Mouse (Mus musculus): ENCODE data around the gene 1700037C18Rik. TPM values are rescaled to one million over a fixed set of nuclear protein-coding genes. Genes with fewer than 3 reads are reported as not detected.

The 1700037C18Rik gene
- polyA plus RNA-seq, 1 experiment from 2014 or later: 2.4 TPM

DNA sequence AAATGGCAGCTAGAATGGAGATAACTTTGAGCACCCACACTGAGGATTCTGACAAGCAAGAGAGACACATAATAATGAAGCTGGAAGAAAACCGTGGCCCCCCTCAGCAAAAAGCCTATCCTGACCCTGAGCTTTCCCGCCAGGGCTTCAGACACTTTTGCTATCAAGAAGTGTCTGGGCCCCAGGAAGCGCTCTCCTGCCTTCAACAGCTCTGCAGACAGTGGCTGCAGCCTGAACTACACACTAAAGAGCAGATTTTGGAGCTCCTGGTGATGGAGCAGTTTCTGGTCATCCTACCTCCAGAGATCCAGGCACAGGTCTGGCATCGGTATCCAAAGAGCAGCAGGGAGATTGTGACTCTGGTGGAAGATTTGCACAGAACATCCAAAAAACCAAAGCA is 60.6 kb downstream of the 1700037C18Rik start:
- TF ChIP-seq EP300 (IDR thresholded peaks at IDR 0.05; ENCODE audit: low read depth) (no peak), CTCF (IDR thresholded peaks at IDR 0.05; ENCODE audit: low read depth) (no peak)
- Histone ChIP-seq H3K4me2 (ENCODE audit: low read depth, low read length) (peak overlapping the region; percentile 85), H3K27ac (ENCODE audit: low read depth) (peak overlapping the region; percentile 81; the same call in 1 of the 2 replicates), H3K36me3 (replicated peaks; ENCODE audit: insufficient read depth, low read length) (no peaks in the 10 kb centered on the region), H3K4me1 (ENCODE audit: insufficient read depth) (peaks cover 13% of the 10 kb centered on the region), H3K27me3 (ENCODE audit: insufficient read depth, low read length) (no peaks in the 10 kb centered on the region), H3K9me3 (ENCODE audit: low read length) (no peaks in the 10 kb centered on the region), H3K4me3 (ENCODE audit: low read depth, low read length) (0 out of 2 replicates have a peak overlapping the region, but pooled peaks have one; percentile 58), H3K9ac (replicated peaks) (peak overlapping the region; percentile 74; the same call in 1 of the 2 replicates)
- no peak for DNase-seq
- ATAC-seq: no peak
- 73% methylated on average over 4 of the region's 4 CpGs for WGBS (ENCODE audit: insufficient replicate concordance)

DNA sequence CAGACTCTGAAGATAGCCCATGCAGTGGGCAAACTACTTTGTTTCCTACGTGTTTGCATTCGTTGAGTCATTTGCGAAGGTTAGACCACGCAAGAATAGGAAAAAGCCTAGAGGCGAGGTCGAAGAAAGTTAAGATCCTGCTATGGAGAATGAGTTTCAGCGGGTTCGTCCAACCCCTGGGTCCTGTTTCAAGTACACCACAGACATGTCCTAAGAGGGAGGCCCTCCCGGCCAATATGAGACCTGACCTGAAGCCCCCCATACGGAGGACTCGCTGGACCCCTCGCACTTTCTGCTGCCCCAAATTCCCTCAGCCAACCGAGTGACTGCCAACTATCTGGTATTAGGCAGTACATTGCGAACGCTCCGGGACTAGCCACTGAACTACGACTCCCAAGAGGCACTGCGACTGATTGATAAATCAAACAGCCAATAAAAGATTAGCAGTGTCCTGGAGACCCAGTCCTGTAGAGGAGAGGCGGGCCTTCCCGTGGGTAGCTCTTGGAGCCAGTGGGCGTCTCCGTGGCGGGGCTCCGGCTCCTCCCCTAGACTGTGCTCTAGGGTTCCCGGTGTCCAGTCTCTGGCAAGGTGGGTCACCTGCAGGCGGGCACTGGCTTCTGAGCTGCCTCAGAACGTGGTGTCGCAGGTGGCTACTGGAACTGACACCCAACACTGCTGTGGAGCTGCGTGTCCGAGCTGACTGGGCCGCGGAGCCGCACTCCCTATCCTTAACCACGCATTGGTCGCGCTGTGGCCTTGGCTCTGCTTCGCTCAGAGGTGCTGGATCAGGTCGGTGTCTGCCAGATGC is 61.6 kb downstream of the 1700037C18Rik start, which contains the start of gene Zfp174:
TSS of gene Zfp174 (plus strand) at position 558 of the 808 bp plus-strand sequence.
- ATAC-seq: peak; percentile 98
- WGBS (ENCODE audit: insufficient replicate concordance): 2% methylated on average over 38 of the region's 38 CpGs
- Histone ChIP-seq H3K36me3 (replicated peaks; ENCODE audit: insufficient read depth, low read length) (no peaks in the 10 kb centered on the region), H3K4me2 (ENCODE audit: low read depth, low read length) (peak within 1 kb of the TSS; percentile 85), H3K27ac (ENCODE audit: low read depth) (peak within 1 kb of the TSS; percentile 81), H3K4me3 (ENCODE audit: low read depth, low read length) (peak within 1 kb of the TSS; percentile 58), H3K27me3 (ENCODE audit: insufficient read depth, low read length) (no peaks in the 10 kb centered on the region), H3K4me1 (ENCODE audit: insufficient read depth) (peaks cover 13% of the 10 kb centered on the region), H3K9me3 (ENCODE audit: low read length) (no peaks in the 10 kb centered on the region), H3K9ac (replicated peaks) (peak within 1 kb of the TSS; percentile 74)
- no peak for TF ChIP-seq EP300 (IDR thresholded peaks at IDR 0.05; ENCODE audit: low read depth)
- no peak for TF ChIP-seq CTCF (IDR thresholded peaks at IDR 0.05; ENCODE audit: low read depth)
- DNase-seq: peak; percentile 93

Small RNA genes lying within 50 kb of the gene (microRNA-seq; reads per million reads assigned to microRNA genes)
- gene Gm23493: not detected

Other genes starting within 250 kb of the 1700037C18Rik start
- gene Mefv, start 190.6 kb downstream of the 1700037C18Rik start, polyA plus RNA-seq (2015; fragmentation: Nextera tagmentation; extraction: Ambion mirVana): 0.58 and 0.75 TPM in 2 replicates
- 9.7 and 10.7 TPM in 2 replicates for gene Zfp263, start 164.6 kb downstream of the 1700037C18Rik start, polyA plus RNA-seq (2015; fragmentation: Nextera tagmentation; extraction: Ambion mirVana)
- gene Olfr15, start 77.8 kb downstream of the 1700037C18Rik start, polyA plus RNA-seq (2015; fragmentation: Nextera tagmentation; extraction: Ambion mirVana): not detected in 2 replicates
- gene Zfp174, start 61.4 kb downstream of the 1700037C18Rik start, polyA plus RNA-seq (2015; fragmentation: Nextera tagmentation; extraction: Ambion mirVana): 0.57 and 0.70 TPM in 2 replicates
- gene Naa60, start 36.3 kb downstream of the 1700037C18Rik start, polyA plus RNA-seq (2015; fragmentation: Nextera tagmentation; extraction: Ambion mirVana): 33.2 and 33.9 TPM in 2 replicates
- 1.8 and 2.7 TPM in 2 replicates for gene Zfp597, start 24.1 kb downstream of the 1700037C18Rik start, polyA plus RNA-seq (2015; fragmentation: Nextera tagmentation; extraction: Ambion mirVana)
- 3.4 and 3.9 TPM in 2 replicates for gene Gm20695, start 24.0 kb downstream of the 1700037C18Rik start, polyA plus RNA-seq (2015; fragmentation: Nextera tagmentation; extraction: Ambion mirVana)
- 6.6 and 6.9 TPM in 2 replicates for gene Cluap1, start 112 bp upstream of the 1700037C18Rik start, polyA plus RNA-seq (2015; fragmentation: Nextera tagmentation; extraction: Ambion mirVana)
- gene Nlrc3, start 67.9 kb upstream of the 1700037C18Rik start, polyA plus RNA-seq (2015; fragmentation: Nextera tagmentation; extraction: Ambion mirVana): 0.29 and 0.31 TPM in 2 replicates
- 2.5 and 2.9 TPM in 2 replicates for gene Slx4, start 95.1 kb upstream of the 1700037C18Rik start, polyA plus RNA-seq (2015; fragmentation: Nextera tagmentation; extraction: Ambion mirVana)
- 0.18 and 0.43 TPM in 2 replicates for gene Dnase1, start 128.3 kb upstream of the 1700037C18Rik start, polyA plus RNA-seq (2015; fragmentation: Nextera tagmentation; extraction: Ambion mirVana)
- gene Trap1, start 169.1 kb upstream of the 1700037C18Rik start, polyA plus RNA-seq (2015; fragmentation: Nextera tagmentation; extraction: Ambion mirVana): 55.3 and 61.2 TPM in 2 replicates

Measured in liver, postnatal 0 days (tissue).